Mouse (Mus musculus) ovary, postnatal 10 days (tissue): ENCODE measurements at regions not wholly inside any gene's neighbourhood (a gene's known extent, or its start where the extent isn't known, plus 50 kb on each side); places are given as distances from the start of the nearest gene placed in this dataset.

Source experiments
- DNase-seq: peaks from one replicate; pipeline ENCODE4 v3.0.0; 2022; ENCODE audit warnings: low spot score

DNA sequence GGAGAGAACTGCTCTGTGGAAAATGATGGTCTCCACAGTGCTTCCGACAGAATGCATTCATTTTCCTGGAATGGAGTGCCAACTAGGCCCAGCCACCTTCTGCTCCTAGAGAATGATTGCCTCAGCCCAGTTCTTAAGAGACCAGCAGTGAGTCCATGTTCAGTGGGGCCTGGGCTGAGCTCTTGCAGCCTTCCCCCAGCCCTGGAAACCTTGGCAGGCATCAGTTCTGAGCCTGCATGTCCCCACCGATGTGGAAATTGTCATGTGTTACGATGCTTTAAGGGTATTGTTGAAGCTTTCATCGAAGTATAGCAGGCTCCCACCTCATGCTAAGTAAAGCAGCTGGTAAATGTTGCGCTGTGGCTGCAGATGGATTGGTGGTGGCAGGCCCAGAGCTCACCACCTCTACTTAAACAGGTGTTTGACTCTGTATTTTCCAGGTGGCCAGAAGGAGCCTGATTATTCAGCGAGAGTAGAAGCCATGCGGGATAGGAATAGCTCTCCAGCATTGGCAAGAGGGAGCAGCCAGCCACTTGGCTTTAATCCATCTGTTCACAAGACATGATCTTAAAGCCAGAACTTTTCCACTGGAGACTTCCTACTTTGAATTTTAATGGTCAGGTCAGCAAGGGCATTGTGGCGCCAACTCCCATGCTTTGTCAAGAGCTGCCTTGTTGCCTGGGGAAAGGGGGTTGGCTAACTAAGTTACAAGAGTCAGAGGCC is 437.5 kb downstream of the Meis1 start:
- no peak for DNase-seq

- DNase-seq: no peak
Observed at GRCm38 (mm10) chr11:18571557-18572209, 447.1 kb downstream of the Meis1 start.

DNA sequence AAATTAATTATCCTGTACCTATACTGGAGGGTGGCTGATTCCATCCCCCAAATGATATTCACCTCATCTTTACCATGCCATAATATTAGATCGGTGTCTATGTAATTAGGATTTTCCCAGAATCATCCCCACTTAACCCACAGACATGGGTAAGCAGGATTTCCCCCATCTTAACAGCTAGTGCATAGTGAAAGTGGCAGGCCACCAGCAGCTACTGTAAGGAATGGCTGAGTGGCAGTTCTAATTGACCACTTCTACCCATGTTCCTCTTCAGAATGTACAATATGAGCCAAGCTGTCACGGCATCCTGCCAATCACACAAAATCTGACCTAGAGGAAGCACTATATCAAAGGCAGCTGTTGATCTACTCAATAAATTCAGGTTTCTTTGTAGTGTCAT is 455.8 kb downstream of the Meis1 start:
- no peak for DNase-seq

DNA sequence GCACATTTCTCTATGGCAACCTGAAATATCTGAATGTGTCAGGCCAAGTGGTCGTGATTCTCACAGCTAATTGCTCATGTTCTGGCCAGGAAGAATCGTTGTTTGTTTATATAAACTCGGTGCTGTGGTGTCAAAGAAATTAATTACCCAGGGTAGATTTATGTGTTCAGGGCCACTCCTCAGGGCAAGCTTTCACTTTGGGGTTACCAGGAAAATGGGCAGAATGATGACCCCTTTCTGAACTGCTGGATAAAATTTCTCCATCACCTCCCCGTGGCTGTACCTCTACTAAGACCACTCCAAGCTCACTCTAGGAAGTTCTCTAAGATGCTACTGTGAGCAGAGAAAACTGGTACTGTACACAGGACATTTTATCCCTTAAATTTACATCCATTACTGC is 460.1 kb downstream of the Meis1 start:
- no peak for DNase-seq

- no peak for DNase-seq
Observed at GRCm38 (mm10) chr11:18535592-18535857, 483.3 kb downstream of the Meis1 start.

DNA sequence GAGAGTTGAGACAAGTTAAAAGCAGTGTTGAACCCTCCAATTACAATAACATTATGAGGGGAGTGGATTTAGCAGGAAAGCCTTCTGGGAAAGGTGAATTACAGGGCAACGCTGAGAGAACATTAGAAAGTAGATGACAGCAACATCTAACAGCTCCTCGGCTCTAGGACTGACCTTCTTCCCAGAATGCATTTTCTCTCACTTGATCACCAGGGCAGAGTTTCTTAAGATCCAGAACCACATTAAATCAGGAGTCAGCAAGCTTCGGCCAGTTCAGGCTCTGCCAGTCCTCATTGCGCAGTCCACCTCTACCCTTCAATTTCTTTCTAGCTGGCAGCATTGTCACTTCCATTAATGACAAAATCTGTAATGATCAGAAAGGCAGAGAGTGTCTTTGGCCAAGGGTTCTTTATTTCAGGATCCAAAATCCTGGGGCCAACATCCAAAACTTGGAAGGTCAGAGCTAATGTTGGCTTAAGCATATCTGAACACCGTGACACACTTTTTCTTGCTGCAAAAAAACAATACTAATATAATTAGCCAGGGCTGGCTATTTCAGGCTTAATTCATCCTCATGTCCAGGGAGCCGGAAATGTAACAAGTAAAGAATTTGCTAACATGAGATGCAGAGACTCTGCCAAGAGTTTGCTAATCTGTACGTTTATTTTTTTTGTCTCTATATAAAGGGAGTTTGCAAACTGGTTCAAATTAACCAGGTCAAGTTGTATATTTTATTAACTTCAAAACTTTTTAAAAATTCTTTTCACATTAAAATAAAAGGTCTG is 483.8 kb downstream of the Meis1 start:
- DNase-seq: no peak

GRCm38 (mm10) chr11:18531264-18532110 is 487.3 kb downstream of the Meis1 start:
- DNase-seq: no peak

- no peak for DNase-seq
Observed at GRCm38 (mm10) chr11:18528568-18528967, 490.2 kb downstream of the Meis1 start.

DNA sequence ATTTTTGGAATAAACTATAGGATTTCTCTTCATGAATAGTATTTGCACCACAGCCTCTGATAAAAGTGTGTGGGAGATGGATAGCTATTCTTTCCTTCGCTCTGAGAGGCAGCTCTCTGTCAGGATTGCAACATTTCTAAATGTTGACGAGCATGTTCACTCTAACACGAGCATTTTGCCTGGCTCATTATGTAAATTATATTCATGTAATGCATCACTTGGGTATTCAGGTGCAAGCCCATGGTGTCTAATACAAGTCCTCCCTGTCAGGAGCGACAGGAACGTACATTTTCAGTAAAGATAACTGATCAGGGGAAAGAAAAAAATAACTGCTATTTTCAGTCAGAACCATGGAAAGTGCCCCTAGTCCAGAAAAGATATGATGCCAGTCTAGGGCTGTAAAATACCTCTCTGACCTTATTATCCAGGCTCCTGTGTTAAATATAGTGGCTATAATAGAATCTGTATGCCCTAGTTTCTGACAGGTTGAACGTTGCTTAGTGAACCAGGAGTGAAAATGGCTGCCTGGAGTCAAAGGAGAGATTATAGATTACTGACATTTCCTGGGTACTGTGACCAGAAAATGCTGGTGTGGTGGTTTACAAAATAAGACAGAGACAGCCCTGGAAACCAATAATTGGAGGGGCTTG is 523.6 kb downstream of the Meis1 start:
- DNase-seq: no peak

DNA sequence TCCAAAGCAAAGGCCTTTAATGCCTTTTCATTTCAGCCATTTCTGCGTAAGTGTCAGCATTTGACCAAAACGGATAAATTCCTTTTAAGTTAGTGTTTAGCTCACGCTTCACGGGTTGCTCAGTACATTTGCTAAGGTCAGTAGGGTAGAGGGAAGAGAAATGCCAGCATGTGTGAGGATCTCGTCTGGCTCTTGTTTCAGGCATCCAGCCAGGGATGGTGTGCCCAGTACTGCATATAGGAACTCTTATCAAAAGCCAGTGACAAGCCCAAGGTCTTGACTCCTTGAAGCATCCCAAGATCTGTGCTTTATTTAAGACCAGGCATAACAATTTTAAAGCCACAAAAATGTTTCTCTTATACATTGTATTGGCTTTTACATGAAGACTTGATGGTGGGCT is 524.8 kb downstream of the Meis1 start:
- DNase-seq: no peak

DNA sequence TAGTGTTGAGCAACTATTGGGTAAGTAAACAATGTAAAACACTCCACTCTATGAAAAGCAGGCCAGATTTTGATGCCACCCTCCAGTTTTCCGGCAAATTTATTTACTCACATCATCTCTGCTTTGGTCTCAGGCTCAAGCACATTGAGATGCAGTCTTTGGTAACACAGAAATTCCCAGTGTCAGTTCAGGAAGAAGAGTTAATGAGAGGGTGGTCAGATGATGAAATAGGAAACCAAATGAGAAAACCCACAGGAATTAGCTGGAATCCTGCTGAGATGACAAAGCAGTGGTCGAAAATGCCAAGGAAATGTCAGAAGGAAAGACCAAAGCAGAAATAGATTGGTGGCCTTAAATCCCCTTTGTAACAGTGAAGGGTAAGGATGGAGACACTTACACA is 525.7 kb downstream of the Meis1 start:
- DNase-seq: no peak

DNA sequence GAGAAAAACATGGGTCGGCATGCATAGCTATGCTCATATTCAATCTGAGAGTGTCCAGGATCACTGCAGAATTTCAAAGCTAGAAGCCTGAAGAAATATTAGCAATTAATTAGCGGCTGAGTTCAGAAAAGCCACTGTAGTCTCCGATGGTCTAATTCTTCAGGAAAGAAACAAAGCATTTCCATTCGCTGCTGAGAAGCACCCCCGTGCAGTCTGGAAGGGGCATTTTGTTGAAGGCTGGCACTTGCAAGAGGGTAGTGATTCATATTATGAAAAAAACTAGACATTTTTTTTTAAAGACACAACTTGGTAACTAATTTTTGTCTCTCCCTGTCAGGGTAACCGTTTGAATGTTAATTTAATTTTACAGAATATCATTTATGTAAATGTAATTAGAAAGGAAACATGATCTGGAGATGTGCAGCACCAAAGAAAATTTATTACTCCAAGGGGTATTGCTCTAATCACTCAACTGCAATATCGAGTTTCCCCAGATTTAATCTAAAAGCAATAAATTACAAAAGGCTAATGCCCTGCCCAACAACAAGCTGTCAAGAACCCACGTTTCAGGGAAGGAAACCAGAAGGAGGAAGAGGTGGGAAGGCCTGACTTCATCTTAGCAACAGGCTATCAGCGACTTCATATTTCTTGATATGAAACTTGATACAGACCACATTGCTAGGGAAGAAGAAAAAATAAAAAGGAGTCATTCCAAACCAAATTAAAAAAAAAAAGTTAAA is 529.1 kb downstream of the Meis1 start:
- no peak for DNase-seq

DNA sequence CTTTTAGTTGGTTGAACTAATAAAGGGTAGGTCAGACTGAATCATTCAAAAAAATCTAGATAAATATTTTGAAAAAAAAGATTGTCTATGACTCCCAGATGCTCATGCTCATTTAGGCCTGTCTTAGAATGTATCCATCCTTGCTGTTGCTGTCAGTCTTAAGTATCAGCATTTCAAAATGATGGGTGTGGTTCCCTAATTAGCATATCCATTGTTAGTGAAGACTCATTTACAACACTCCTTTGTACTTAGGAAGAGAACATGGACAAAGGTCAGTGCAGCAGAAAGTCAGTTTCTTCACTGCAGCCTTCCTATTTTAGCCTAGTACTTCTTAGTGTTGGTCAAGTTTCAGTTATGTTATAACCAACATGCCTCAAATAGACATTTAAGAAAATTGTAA is 525.2 kb upstream of the Etaa1 start:
- no peak for DNase-seq

- DNase-seq: no peak
Observed at GRCm38 (mm10) chr11:18451271-18451670, 497.6 kb upstream of the Etaa1 start.

DNA sequence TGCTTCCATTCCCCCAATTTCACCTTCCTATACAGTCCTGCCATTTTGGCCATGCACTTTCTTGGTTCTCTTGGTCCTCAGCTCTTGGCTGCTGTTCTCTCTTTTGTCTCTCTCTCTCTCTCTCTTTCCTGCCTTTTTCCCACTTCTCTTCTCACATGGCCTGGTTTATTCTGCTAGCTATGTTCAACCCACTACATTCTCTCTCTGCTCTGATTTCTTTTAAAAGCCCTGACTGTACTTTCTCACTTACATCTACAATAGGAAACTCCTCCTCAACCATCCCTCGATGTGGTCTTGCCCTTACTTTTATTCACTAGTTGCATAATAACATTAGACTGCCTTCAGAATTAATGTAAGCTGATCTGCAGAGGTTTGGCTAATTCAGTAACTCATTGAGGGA is 495.2 kb upstream of the Etaa1 start:
- DNase-seq: no peak

GRCm38 (mm10) chr11:18444600-18444999 is 490.9 kb upstream of the Etaa1 start:
- no peak for DNase-seq

- DNase-seq: no peak
Observed at GRCm38 (mm10) chr11:18444101-18444500, 490.4 kb upstream of the Etaa1 start.

GRCm38 (mm10) chr11:18443156-18443555 is 489.5 kb upstream of the Etaa1 start:
- DNase-seq: no peak

GRCm38 (mm10) chr11:18437834-18438611 is 484.3 kb upstream of the Etaa1 start:
- DNase-seq: no peak

DNA sequence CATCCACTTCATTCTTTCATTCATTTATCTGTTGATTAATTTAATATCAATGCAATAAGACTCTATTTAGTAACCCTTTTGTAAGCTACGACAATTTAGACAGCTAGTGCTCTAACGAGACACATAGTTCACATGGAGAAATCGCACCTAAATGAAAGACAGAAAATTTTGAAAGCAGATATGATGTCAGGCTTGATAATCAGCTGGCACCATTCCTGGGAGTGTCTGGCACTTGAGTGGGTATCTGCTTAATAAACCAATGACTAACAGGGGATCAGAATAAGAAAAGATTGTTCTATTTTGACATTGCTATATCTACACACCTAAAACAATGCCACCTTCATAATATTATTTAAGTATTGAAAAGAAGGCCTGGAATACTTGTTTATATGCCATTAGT is 467.4 kb upstream of the Etaa1 start:
- DNase-seq: no peak
